Comparison of ENCODE assay signal across 21 mouse cellular contexts in genomic region chr2:172839317-172839980, GRCm38 (mm10).
DNase-seq lines count a peak whose midpoint lies in the region; ATAC-seq and TF ChIP-seq lines count a peak whose summit lies in the region.
"Had no signal": no experiment of that assay in that cellular context is flagged by ENCODE, and none has a peak within 500 bp of the region (broad histone marks: within the 10 kb centered on the region; RNA-seq: fewer than 3 reads in every experiment).

No protein-coding gene starts in this region.

- H3K4me3 ChIP-seq in intestine, embryonic 15.5 days (replicated peaks) = no peak overlapping the region
- no peak overlapping the region for H3K4me3 ChIP-seq in stomach, postnatal 0 days (ENCODE audit: low read depth, low read length)
- H3K4me3 ChIP-seq: embryonic facial prominence, embryonic 12.5 days; forebrain, embryonic 13.5 days; gastrocnemius, adult 2 months; liver, embryonic 12.5 days; lung, embryonic 15.5 days had no signal

- no peaks in the 10 kb centered on the region for H3K27me3 ChIP-seq in intestine, embryonic 15.5 days (replicated peaks)
- no peaks in the 10 kb centered on the region for H3K27me3 ChIP-seq in stomach, postnatal 0 days (ENCODE audit: control insufficient read depth, insufficient read depth, low read length)
- H3K27me3 ChIP-seq: embryonic facial prominence, embryonic 12.5 days; forebrain, embryonic 13.5 days; liver, embryonic 12.5 days; lung, embryonic 15.5 days had no signal

- TF ChIP-seq CTCF in stomach, postnatal 0 days (IDR thresholded peaks at IDR 0.05; ENCODE audit: low read depth) = no peak

- H3K36me3 ChIP-seq in intestine, embryonic 15.5 days = no peaks in the 10 kb centered on the region
- no peaks in the 10 kb centered on the region for H3K36me3 ChIP-seq in stomach, postnatal 0 days (ENCODE audit: control insufficient read depth, insufficient read depth, low read length)
- H3K36me3 ChIP-seq: embryonic facial prominence, embryonic 12.5 days; G1E; liver, embryonic 12.5 days; lung, embryonic 15.5 days had no signal

- WGBS in intestine, embryonic 15.5 days = 45% methylated on average over 10 of the region's 10 CpGs
- WGBS in stomach, postnatal 0 days = 48% methylated on average over 10 of the region's 10 CpGs

- peaks cover 12% of the 10 kb centered on the region; the same call in 1 of the 2 replicates for H3K4me1 ChIP-seq in intestine, embryonic 15.5 days (replicated peaks)
- H3K4me1 ChIP-seq in stomach, postnatal 0 days (replicated peaks; ENCODE audit: control insufficient read depth, insufficient read depth) = no peaks in the 10 kb centered on the region
- H3K4me1 ChIP-seq: liver, embryonic 12.5 days; lung, embryonic 15.5 days had no signal

- H3K9ac ChIP-seq in intestine, embryonic 15.5 days = no peak overlapping the region
- H3K9ac ChIP-seq in stomach, postnatal 0 days (ENCODE audit: low read length) = no peak overlapping the region
- H3K9ac ChIP-seq: embryonic facial prominence, embryonic 12.5 days; forebrain, embryonic 13.5 days; liver, embryonic 12.5 days; lung, embryonic 15.5 days had no signal

- peak; percentile 54 for DNase-seq in kidney, adult 11 months
- DNase-seq in kidney, adult 18-20 months = no peak
- DNase-seq in kidney, postnatal 36 days = peak; percentile 34
- DNase-seq in stomach, postnatal 0 days (ENCODE audit: low spot score) = no peak
- DNase-seq in layer of hippocampus, adult 9-10 months (ENCODE audit: low spot score) = no peak
- DNase-seq in ovary, postnatal 14 days (ENCODE audit: low spot score) = no peak
- DNase-seq: adrenal gland, postnatal 14 days; cerebellum, postnatal 14 days; gastrocnemius, adult 2 months; heart, adult 18-20 months; heart, postnatal 4 days; layer of hippocampus, adult 9-11 months; midbrain, embryonic 14.5 days; right cerebral cortex, postnatal 4 days; thymus, adult 18-20 months had no signal

- H3K27ac ChIP-seq in intestine, embryonic 15.5 days = no peak overlapping the region
- no peak overlapping the region for H3K27ac ChIP-seq in stomach, postnatal 0 days (replicated peaks)
- H3K27ac ChIP-seq: embryonic facial prominence, embryonic 12.5 days; forebrain, embryonic 13.5 days; gastrocnemius, adult 2 months; liver, embryonic 12.5 days; lung, embryonic 15.5 days had no signal

- H3K9me3 ChIP-seq in intestine, embryonic 15.5 days = no peaks in the 10 kb centered on the region
- H3K9me3 ChIP-seq in stomach, postnatal 0 days (ENCODE audit: control insufficient read depth, low read length) = no peaks in the 10 kb centered on the region
- H3K9me3 ChIP-seq: embryonic facial prominence, embryonic 12.5 days; forebrain, embryonic 13.5 days; liver, embryonic 12.5 days; lung, embryonic 15.5 days had no signal

- ATAC-seq in intestine, embryonic 15.5 days = peak; percentile 61
- 0 out of 2 replicates have a peak, but pooled peaks have one; percentile 19 for ATAC-seq in stomach, postnatal 0 days (ENCODE audit: low FRiP score, low TSS enrichment)
- ATAC-seq: forebrain, embryonic 13.5 days; liver, embryonic 12.5 days had no signal

- no peak for TF ChIP-seq EP300 in stomach, postnatal 0 days (optimal IDR thresholded peaks at IDR 0.05)

- no peak overlapping the region for H3K4me2 ChIP-seq in intestine, embryonic 15.5 days (replicated peaks)
- no peak overlapping the region for H3K4me2 ChIP-seq in stomach, postnatal 0 days (replicated peaks; ENCODE audit: low read depth)
- H3K4me2 ChIP-seq: embryonic facial prominence, embryonic 12.5 days; forebrain, embryonic 13.5 days; liver, embryonic 12.5 days; lung, embryonic 15.5 days had no signal

Comparison
In these comparisons a context has a peak if more than half of its experiments do, and no peak if none do; other contexts are left out.
1. DNase-seq: peak in kidney, adult 11 months (single experiment) and kidney, postnatal 36 days (2 of 2); none in kidney, adult 18-20 months (single experiment), stomach, postnatal 0 days (single experiment), layer of hippocampus, adult 9-10 months (single experiment) and ovary, postnatal 14 days (single experiment).